Mouse (Mus musculus): ENCODE data around the gene Vmn1r127. TPM values are rescaled to one million over a fixed set of nuclear protein-coding genes. Genes with fewer than 3 reads are reported as not detected.

Vmn1r127 gene
- total RNA-seq (2023), result not detected in 4 replicates

GRCm38 (mm10) chr7:21319761-21320160, at the start of gene Vmn1r127:
TSS of gene Vmn1r127 (minus strand) at chr7:21319861.

GRCm38 (mm10) chr7:21361191-21361590, 41.5 kb upstream of the Vmn1r127 start, which contains the start of gene Vmn1r129:
TSS of gene Vmn1r129 (minus strand) at chr7:21361291.

GRCm38 (mm10) chr7:21349073-21349472, 29.4 kb upstream of the Vmn1r127 start, which contains the start of gene Vmn1r128:
TSS of gene Vmn1r128 (plus strand) at chr7:21349373.

GRCm38 (mm10) chr7:21301367-21301766, 18.3 kb downstream of the Vmn1r127 start, which contains the start of gene Vmn1r126:
TSS of gene Vmn1r126 (minus strand) at chr7:21301467.

GRCm38 (mm10) chr7:21271879-21272278, 47.8 kb downstream of the Vmn1r127 start, which contains the start of gene Vmn1r125:
TSS of gene Vmn1r125 (plus strand) at chr7:21272179.

Other genes with a start within 250 kb of the Vmn1r127 start
- not detected in 4 replicates for gene Vmn1r121, start 221.3 kb downstream of the Vmn1r127 start, total RNA-seq (2023)
- gene Vmn1r122, start 185.7 kb downstream of the Vmn1r127 start, total RNA-seq (2023), result not detected in 4 replicates
- not detected in 4 replicates for gene Vmn1r123, start 157.7 kb downstream of the Vmn1r127 start, total RNA-seq (2023)
- gene Gm5157, start 129.4 kb downstream of the Vmn1r127 start, total RNA-seq (2023), result not detected in 4 replicates
- gene Vmn1r124, start 59.2 kb downstream of the Vmn1r127 start, total RNA-seq (2023), result not detected in 4 replicates
- not detected in 4 replicates for gene Vmn1r125, start 47.7 kb downstream of the Vmn1r127 start, total RNA-seq (2023)
- gene Vmn1r126, start 18.4 kb downstream of the Vmn1r127 start, total RNA-seq (2023), result not detected in 4 replicates
- not detected in 4 replicates for gene Vmn1r128, start 29.5 kb upstream of the Vmn1r127 start, total RNA-seq (2023)
- not detected in 4 replicates for gene Vmn1r129, start 41.4 kb upstream of the Vmn1r127 start, total RNA-seq (2023)
- gene Gm6882, start 112.9 kb upstream of the Vmn1r127 start, total RNA-seq (2023), result not detected in 4 replicates
- gene Vmn1r130, start 191.9 kb upstream of the Vmn1r127 start, total RNA-seq (2023), result not detected in 4 replicates
- not detected in 4 replicates for gene Vmn1r131, start 226.2 kb upstream of the Vmn1r127 start, total RNA-seq (2023)

Measured in B cell, adult 62 days (primary cell).